Mouse (Mus musculus) effector memory CD4-positive, alpha-beta T cell, adult 7 months (primary cell): ENCODE measurements around the gene Camk1d. TPM values are rescaled to one million over a fixed set of nuclear protein-coding genes. Genes with fewer than 3 reads are reported as not detected.

ENCODE experiments used
- polyA plus RNA-seq: library from polyadenylated mRNA; unstranded; fragments of 100-300 nt; shearing (Covaris generic); gene quantifications from one replicate; pipeline ENCODE4 v1.2.1, GENCODE M21; 2017

The Camk1d gene
- 83.2 TPM for polyA plus RNA-seq

GRCm38 (mm10) chr2:5714211-5715053 lies at the start of gene Camk1d:
Gene Camk1d (minus strand): TSS chr2:5714515.

Other genes starting within 250 kb of the Camk1d start
- gene Nudt5, start 130.5 kb upstream of the Camk1d start, polyA plus RNA-seq = 22.0 TPM
- gene Cdc123, start 130.6 kb upstream of the Camk1d start, polyA plus RNA-seq = 128 TPM
- gene Gm13199, start 148.4 kb upstream of the Camk1d start, polyA plus RNA-seq = 2.1 TPM
- 15.7 TPM for gene Sec61a2, start 180.9 kb upstream of the Camk1d start, polyA plus RNA-seq
- not detected for gene Dhtkd1, start 228.3 kb upstream of the Camk1d start, polyA plus RNA-seq
- gene Upf2, start 237.0 kb upstream of the Camk1d start, polyA plus RNA-seq = 14.0 TPM